Mouse (Mus musculus) forebrain, embryonic 13.5 days (tissue): ENCODE measurements around the gene Pym1. TPM values are rescaled to one million over a fixed set of nuclear protein-coding genes. Genes with fewer than 3 reads are reported as not detected.
A peak's percentile ranks its signal among the peaks of the same experiment; 100 is the strongest.

ENCODE experiments used
- ATAC-seq: fragments of 200-750 bp; cut with Nextera tagmentation; 2 replicates; pipeline ENCODE4 v1.8.0; 2017
- H3K27ac ChIP-seq: fragments of 300-500 bp; sonication (generic); 2 replicates; pipeline ENCODE4 v1.5.1; 2015; ENCODE audit warnings: inconsistent platforms, mild to moderate bottlenecking, moderate library complexity
- H3K27me3 ChIP-seq: fragments of 300-500 bp; sonication (generic); 2 replicates; pipeline ENCODE4 v1.6.1; 2015; ENCODE audit warnings: mild to moderate bottlenecking, inconsistent platforms
- H3K36me3 ChIP-seq: fragments of 300-500 bp; sonication (generic); 2 replicates; pipeline ENCODE4 v1.6.1; 2015; ENCODE audit warnings: mild to moderate bottlenecking, inconsistent platforms; ENCODE audit not compliant: poor library complexity, severe bottlenecking
- H3K4me1 ChIP-seq: fragments of 300-500 bp; sonication (generic); 2 replicates; pipeline ENCODE4 v1.6.1; 2015; ENCODE audit warnings: inconsistent platforms
- H3K4me2 ChIP-seq: fragments of 300-500 bp; sonication (generic); 2 replicates; pipeline ENCODE4 v1.6.1; 2015; ENCODE audit warnings: inconsistent platforms, mild to moderate bottlenecking, moderate library complexity
- H3K4me3 ChIP-seq: fragments of 300-500 bp; sonication (generic); 2 replicates; pipeline ENCODE4 v1.5.1; 2015; ENCODE audit warnings: mild to moderate bottlenecking, inconsistent platforms
- H3K9ac ChIP-seq: fragments of 300-500 bp; sonication (generic); 2 replicates; pipeline ENCODE4 v1.6.1; 2015; ENCODE audit warnings: mild to moderate bottlenecking, inconsistent platforms
- H3K9me3 ChIP-seq: fragments of 300-500 bp; sonication (generic); replicated peaks from 2 replicates; pipeline ENCODE4 v1.6.1; 2016; ENCODE audit warnings: inconsistent platforms
- WGBS: fragments of 180-500 bp; shearing (Covaris S2); methylation state at CpG from one replicate; pipeline ENCODE4 v1.1.7; 2015; 5-methylcytosine and 5-hydroxymethylcytosine counted together
- polyA plus RNA-seq: library from polyadenylated mRNA; unstranded; fragments of >200 nt; fragmentation: Nextera tagmentation; extraction: Ambion mirVana; gene quantifications from 2 replicates; pipeline ENCODE4 v1.2.1, GENCODE M21; 2015

The Pym1 gene
- polyA plus RNA-seq, 1 experiment from 2014 or later: 49.6 TPM

DNA sequence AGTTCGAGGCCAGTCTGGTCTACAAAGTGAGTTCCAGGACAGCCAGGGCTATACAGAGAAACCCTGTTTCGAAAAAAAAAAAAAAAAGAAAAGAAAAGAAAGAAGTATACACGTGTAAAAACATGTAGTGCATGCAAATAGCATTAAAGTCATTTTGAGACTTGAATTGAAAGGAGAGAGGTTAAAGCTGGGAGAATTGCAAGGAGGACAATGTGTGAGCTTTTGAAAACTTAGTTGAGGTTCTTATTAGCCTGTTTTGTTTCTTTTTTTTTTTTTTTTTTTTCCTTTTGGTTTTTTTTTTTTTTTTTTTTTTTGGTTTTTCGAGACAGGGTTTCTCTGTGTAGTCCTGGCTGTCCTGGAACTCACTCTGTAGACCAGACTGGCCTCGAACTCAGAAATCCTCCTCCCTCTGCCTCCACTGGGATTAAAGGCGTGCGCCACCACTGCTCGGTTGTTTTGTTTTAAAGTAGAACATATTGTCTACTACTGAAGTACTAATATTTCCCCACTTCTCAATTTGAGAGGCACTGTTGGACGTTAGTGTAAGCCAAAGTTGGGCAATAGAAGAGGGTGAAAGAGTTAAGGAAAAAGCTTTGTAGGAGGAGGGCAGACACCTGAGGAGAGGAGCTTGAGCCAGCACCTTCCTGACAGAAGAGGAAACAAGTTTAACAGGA lies 580 bp upstream of the Pym1 start:
- Histone ChIP-seq H3K4me3 (peak overlapping the region; percentile 75), H3K27ac (peak overlapping the region; percentile 93), H3K36me3 (no peaks in the 10 kb centered on the region), H3K4me2 (peak overlapping the region; percentile 86), H3K9me3 (no peaks in the 10 kb centered on the region), H3K4me1 (peaks cover 41% of the 10 kb centered on the region), H3K27me3 (peaks cover 43% of the 10 kb centered on the region), H3K9ac (peak overlapping the region; percentile 85)
- ATAC-seq: no peak
- WGBS: 35% methylated on average over 9 of the region's 9 CpGs

DNA sequence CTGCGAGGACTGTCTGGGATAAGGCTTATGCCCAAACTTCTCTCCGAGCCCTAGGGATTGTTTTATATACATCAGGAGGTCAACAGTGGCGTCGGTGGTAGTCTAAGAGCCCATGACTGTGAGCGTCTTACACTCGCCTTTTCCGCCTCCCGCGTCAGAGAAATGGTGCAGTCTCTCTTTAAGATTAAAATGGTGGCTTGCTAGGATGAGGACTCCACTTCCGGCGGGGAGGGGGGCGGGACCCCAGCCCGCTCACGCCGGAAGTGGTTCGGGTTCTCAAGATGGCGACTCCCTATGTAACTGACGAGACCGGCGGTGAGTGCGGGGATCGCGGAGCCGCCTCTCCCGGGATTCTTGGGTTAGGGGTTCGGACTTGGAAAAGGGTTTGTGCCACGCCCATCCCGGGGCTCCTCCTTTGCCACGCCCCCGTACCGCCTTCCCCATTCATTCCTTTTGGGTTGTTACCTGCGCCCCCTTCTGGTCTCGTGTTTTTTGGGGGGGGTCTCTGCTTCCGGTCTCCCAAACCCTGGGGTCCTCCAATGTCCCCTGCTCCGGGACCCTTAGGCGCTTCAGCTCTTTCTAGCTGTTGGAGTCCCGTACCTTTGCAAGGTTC lies 669 bp downstream of the Pym1 start:
- H3K36me3 ChIP-seq: peaks cover 7% of the 10 kb centered on the region
- 0% methylated on average over 37 of the region's 37 CpGs for WGBS
- H3K27me3 ChIP-seq: peaks cover 31% of the 10 kb centered on the region
- H3K9me3 ChIP-seq: no peaks in the 10 kb centered on the region
- ATAC-seq: peak; percentile 95
- peak overlapping the region; percentile 85 for H3K9ac ChIP-seq
- H3K27ac ChIP-seq: peak overlapping the region; percentile 93
- peak overlapping the region; percentile 75 for H3K4me3 ChIP-seq
- peaks cover 36% of the 10 kb centered on the region for H3K4me1 ChIP-seq
- peak overlapping the region; percentile 86 for H3K4me2 ChIP-seq

DNA sequence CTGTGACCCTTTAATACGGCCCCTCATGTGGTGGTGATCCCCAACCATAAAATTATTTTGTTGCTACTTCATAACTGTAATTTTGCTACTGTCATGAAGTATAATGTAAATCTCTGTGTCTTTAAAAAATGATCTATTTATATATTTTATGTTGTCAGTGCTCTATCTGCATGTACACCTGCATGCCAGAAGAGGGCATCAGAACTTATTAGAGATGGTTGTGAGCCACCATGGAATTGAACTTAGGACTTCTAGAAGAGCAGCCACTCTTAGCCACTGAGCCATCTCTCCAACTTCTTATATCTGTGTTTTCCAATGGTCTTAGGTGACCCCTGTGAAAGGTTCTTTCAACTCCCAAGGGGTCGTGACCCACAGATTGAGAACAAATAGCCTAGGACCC lies 25.2 kb downstream of the Pym1 start:
- Histone ChIP-seq H3K9ac (no peak overlapping the region), H3K36me3 (no peaks in the 10 kb centered on the region; the same call in 1 of the 2 replicates), H3K27me3 (no peaks in the 10 kb centered on the region), H3K4me1 (no peaks in the 10 kb centered on the region), H3K9me3 (no peaks in the 10 kb centered on the region), H3K4me2 (no peak overlapping the region), H3K4me3 (no peak overlapping the region), H3K27ac (no peak overlapping the region)
- no peak for ATAC-seq
- WGBS: 87% methylated on average over 2 of the region's 2 CpGs

DNA sequence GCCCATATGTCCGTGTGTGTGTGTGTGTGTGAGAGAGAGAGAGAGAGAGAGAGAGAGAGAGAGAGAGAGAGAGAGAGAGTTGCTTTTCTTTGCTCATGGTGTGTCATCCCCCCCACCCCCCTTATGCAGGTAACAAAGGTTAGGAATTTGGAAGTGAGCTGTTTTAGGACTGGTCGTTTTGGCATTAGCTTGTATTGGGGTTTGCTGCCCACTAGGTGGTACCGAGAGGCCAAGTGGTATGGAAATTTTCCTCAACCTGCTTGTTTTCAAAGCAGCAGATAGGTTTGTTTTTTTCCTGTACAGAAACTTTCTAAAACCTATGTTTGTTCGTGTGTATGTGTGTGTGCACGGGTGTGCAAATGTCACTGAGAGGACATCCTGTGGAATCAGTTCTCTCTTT lies 26.0 kb downstream of the Pym1 start:
- Histone ChIP-seq H3K27me3 (no peaks in the 10 kb centered on the region), H3K9ac (no peak overlapping the region), H3K9me3 (no peaks in the 10 kb centered on the region), H3K27ac (no peak overlapping the region), H3K4me1 (no peaks in the 10 kb centered on the region), H3K4me3 (no peak overlapping the region), H3K36me3 (no peaks in the 10 kb centered on the region), H3K4me2 (no peak overlapping the region)
- 29% methylated on average over 5 of the region's 5 CpGs for WGBS
- ATAC-seq: no peak

DNA sequence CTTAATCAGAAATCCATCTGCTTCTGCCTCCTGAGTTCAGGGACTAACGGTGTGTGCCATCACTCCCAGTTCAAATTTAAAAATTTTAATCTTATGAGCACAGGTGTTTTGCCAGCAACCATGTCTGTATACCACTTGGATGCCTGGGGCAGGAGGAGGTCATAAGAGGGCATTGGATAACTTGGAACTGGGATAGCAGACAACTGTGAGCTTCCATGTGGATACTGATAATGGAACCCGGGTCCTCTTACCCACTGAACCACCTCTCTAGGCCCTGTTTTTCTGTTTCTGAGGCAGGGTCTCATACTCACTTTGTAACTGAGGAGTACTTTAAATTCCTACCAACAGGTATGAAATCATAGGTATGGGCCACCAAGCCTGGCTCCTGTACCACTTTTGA lies 30.8 kb downstream of the Pym1 start:
- H3K27me3 ChIP-seq: no peaks in the 10 kb centered on the region
- ATAC-seq: no peak
- H3K4me1 ChIP-seq: no peaks in the 10 kb centered on the region
- no peak overlapping the region for H3K4me2 ChIP-seq
- H3K4me3 ChIP-seq: no peak overlapping the region
- H3K9me3 ChIP-seq: 0 out of 2 replicates have a peak, but pooled peaks cover 4% of the 10 kb centered on the region
- 88% methylated on average over 2 of the region's 2 CpGs for WGBS
- H3K36me3 ChIP-seq: no peaks in the 10 kb centered on the region
- no peak overlapping the region for H3K9ac ChIP-seq
- H3K27ac ChIP-seq: no peak overlapping the region

DNA sequence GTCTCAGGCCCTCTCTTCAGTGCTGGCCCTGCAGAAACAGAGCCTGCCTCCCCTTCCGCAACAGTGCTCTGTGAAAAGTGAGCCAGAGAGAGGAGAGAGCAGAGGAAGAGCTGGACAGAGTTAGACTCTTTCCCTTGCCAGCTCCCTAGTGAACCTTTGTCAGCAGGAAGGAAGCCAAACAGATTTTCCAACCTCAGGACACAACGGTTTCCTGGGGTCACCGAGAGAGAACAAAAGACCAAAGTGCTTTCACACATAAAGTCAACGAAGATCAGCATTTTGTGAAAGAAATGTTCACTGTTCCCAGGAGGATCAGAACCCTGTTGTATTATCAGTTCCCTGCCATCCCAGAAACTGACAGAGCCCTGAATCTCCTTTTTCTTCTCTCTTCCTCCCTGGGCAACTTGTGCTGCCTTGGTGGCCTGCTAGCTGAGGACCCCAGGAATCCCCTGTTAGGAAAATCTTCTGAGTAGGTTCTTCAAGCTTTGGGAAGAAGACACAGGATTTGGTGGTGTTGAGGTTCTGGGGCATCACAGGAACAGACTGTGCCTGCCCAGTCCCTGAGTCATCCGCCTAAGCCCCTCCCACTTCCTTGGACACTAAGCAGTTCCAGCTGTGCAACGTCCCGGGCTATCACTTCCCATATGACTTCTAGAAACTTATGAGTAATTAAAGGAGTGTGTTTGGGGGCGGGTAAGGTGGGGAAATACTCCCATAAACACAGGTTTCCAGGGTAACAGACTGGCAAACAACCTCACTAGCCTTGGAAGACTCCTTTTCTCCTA lies 31.5 kb downstream of the Pym1 start:
- no peaks in the 10 kb centered on the region for H3K4me1 ChIP-seq
- ATAC-seq: no peak
- H3K4me3 ChIP-seq: no peak overlapping the region
- H3K27ac ChIP-seq: no peak overlapping the region
- H3K9ac ChIP-seq: no peak overlapping the region
- no peak overlapping the region for H3K4me2 ChIP-seq
- H3K9me3 ChIP-seq: peaks cover 12% of the 10 kb centered on the region
- WGBS: 41% methylated on average over 8 of the region's 8 CpGs
- no peaks in the 10 kb centered on the region for H3K36me3 ChIP-seq
- no peaks in the 10 kb centered on the region for H3K27me3 ChIP-seq

DNA sequence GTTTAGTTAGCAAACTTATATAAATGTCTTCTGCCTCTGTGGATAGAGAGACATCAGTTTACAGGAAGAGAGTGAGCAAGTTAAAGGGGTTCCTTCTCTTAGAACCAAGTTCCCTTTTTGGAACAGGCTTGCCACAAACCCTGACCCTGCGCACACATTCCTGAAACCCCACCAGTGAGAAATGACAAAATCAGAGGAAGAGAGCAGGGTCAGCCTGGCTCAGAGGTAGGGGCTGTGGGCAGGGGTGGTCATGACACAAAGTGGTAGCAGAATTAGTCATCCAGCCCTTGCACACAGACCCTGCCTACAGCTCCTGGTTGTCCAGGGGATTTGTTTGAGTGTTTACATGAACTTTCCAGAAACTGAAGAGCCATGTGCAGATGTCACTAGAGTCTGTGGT lies 32.5 kb downstream of the Pym1 start:
- Histone ChIP-seq H3K27me3 (no peaks in the 10 kb centered on the region), H3K36me3 (no peaks in the 10 kb centered on the region), H3K4me3 (no peak overlapping the region), H3K9ac (no peak overlapping the region), H3K27ac (no peak overlapping the region), H3K4me1 (no peaks in the 10 kb centered on the region), H3K9me3 (peaks cover 20% of the 10 kb centered on the region), H3K4me2 (no peak overlapping the region)
- no peak for ATAC-seq
- 89% methylated on average over 1 of the region's 1 CpGs for WGBS

DNA sequence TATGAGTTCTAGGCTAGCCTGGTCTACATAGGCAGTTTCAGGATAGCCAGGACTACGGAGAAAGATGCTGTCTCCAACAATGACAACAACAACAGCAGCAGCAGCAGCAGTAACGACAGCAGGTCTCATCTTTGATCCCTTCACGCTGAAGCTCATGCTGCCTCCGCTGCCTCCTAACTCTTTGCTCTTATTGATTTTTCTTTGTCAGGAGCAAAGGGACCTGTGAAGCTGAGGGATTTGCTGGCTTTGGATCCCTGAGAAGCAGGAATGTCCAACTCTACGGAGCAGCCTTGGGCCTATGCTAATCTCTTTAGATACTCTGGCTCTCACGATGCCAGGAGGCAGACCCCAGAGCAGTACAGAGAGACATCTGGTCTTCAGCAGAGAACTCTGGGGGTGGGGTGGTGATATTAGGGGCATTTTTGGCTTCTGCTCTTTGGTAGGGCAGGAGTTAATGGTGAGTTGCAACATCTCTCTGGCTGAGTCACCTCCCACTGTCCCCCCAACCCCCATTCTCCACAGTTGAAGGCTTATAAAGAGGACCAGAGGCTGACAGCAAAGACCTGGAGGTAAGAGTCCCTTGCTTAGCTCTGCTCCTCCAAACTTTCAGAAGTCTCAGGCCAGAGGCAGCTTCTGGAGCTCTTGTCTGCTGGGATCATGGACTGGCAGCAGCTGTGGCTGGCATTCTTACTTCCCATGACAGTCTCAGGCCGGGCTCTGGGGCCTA lies 42.9 kb downstream of the Pym1 start, which contains the start of gene Mmp19:
Gene Mmp19, plus strand, starts transcription at position 513 of the 727 bp plus-strand sequence.
- Histone ChIP-seq H3K27ac (no peak within 1 kb of the TSS), H3K4me1 (no peaks in the 10 kb centered on the region), H3K4me2 (no peak within 1 kb of the TSS), H3K27me3 (no peaks in the 10 kb centered on the region), H3K9ac (no peak within 1 kb of the TSS), H3K36me3 (no peaks in the 10 kb centered on the region), H3K9me3 (no peaks in the 10 kb centered on the region), H3K4me3 (no peak within 1 kb of the TSS)
- no peak for ATAC-seq
- whole genome bisulfite sequencing: 69% methylated on average over 7 of the region's 7 CpGs

DNA sequence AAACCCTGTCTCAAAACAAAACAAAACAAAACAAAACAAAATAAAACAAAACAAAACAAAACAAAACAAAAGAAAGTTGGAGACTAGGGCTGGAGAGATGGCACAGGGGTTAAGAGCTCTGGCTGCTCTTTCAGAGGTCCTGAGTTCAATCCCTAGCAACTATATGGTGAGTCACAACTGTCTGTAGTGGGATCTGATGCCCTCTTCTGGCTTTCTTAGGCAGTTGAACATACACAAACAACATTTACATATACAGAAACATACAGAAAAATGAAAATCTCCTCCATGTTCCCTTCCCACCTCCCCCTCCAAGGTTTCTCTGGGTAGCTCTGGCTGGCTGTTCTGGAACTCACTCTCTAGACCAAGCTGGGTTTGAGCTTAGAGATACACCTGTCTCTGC lies 44.4 kb downstream of the Pym1 start:
- Histone ChIP-seq H3K4me1 (no peaks in the 10 kb centered on the region), H3K4me3 (no peak overlapping the region), H3K9me3 (no peaks in the 10 kb centered on the region), H3K27me3 (no peaks in the 10 kb centered on the region), H3K27ac (no peak overlapping the region), H3K36me3 (no peaks in the 10 kb centered on the region), H3K4me2 (no peak overlapping the region), H3K9ac (no peak overlapping the region)
- ATAC-seq: no peak

DNA sequence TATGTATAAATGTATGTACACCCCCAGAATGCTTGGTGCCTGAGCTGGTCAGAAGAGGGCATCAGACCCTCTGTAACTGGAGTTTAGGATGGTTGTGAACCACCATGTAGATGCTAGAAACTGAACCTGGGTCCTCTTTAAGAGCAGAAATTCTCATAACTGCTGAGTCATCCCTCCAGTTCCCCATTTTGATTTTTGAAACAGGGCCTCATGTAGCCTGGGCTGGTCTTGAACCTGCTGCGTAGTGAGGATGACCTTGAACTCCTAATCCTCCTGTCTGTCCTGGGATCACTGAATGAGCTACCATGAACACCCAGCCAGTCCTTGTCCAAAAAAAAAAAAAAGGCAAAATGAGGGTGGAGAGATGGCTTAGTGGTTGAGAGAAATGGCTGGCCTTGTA lies 45.6 kb downstream of the Pym1 start:
- H3K4me2 ChIP-seq: no peak overlapping the region
- no peaks in the 10 kb centered on the region for H3K27me3 ChIP-seq
- no peak overlapping the region for H3K4me3 ChIP-seq
- ATAC-seq: no peak
- H3K9me3 ChIP-seq: no peaks in the 10 kb centered on the region
- H3K27ac ChIP-seq: no peak overlapping the region
- no peaks in the 10 kb centered on the region for H3K36me3 ChIP-seq
- 96% methylated on average over 1 of the region's 1 CpGs for WGBS
- no peaks in the 10 kb centered on the region for H3K4me1 ChIP-seq
- no peak overlapping the region for H3K9ac ChIP-seq

DNA sequence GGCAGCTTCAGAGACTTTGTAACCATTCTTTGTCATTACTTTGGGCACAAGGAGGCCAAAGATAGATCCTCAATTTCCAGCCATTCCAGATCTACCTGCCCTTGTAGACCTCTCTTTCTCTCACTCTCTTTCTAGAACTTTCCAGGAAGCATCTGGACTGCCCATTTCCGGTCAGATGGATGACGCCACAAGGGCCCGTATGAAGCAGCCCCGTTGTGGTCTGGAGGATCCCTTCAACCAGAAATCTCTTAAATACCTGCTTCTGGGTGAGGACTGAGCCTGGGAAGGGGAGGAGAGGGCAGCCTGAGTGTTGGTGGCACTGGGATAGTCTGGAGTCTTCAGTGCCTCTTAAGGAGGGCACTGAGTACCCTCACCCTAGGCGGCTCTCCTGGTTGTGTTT lies 46.7 kb downstream of the Pym1 start:
- Histone ChIP-seq H3K4me2 (no peak overlapping the region), H3K9me3 (no peaks in the 10 kb centered on the region), H3K9ac (no peak overlapping the region), H3K4me3 (no peak overlapping the region), H3K27me3 (no peaks in the 10 kb centered on the region), H3K4me1 (no peaks in the 10 kb centered on the region), H3K36me3 (peaks cover 7% of the 10 kb centered on the region; the same call in 1 of the 2 replicates), H3K27ac (no peak overlapping the region)
- 89% methylated on average over 5 of the region's 5 CpGs for WGBS
- ATAC-seq: no peak

DNA sequence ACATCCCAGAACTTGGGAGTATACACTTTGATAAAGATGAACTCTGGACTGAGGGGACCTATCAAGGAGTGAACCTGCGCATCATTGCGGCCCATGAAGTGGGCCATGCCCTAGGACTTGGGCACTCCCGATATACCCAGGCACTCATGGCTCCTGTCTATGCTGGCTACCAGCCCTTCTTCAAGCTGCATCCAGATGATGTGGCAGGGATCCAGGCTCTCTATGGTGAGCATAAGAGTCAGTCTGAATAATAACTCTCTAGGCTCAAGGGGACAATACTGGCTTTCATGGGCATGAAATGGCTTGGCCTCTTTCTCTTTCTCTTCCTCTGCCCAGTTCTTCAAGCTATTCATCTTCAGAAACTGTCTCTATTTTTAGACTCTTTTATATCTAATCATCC lies 47.9 kb downstream of the Pym1 start:
- H3K9me3 ChIP-seq: no peaks in the 10 kb centered on the region
- 93% methylated on average over 3 of the region's 3 CpGs for WGBS
- no peaks in the 10 kb centered on the region for H3K27me3 ChIP-seq
- peaks cover 17% of the 10 kb centered on the region for H3K36me3 ChIP-seq
- H3K4me3 ChIP-seq: no peak overlapping the region
- no peak overlapping the region for H3K9ac ChIP-seq
- H3K4me2 ChIP-seq: no peak overlapping the region
- no peak for ATAC-seq
- H3K4me1 ChIP-seq: no peaks in the 10 kb centered on the region
- no peak overlapping the region for H3K27ac ChIP-seq
